Mouse (Mus musculus): Measurements from ENCODE around the gene Gmppa. TPM values are rescaled to one million over a fixed set of nuclear protein-coding genes. Genes with fewer than 3 reads are reported as not detected.

Gene Gmppa
- total RNA-seq, 2 experiments from 2014 or later: 66.4 to 69.1 TPM

DNA sequence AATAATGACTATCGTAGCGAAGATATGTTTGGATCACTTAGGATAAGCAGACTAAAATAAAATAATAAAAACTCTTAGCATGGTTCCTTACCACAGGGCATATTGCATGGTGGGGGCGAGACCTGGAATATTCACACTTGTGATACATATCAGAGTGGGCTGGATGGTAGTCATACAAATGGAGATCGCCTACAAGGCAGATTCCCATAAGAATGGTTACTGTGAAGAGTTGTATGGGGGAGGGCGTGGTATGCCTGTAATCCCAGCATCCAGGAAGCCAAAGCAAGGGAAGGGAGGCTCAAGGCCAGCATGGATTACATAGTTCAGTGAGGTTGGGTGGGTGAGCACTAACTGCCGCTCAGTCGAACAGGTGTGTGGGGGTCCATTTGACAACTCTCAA, 45.0 kb downstream of the Gmppa start:
- DNase-seq (ENCODE audit: low spot score in 2 of 2): peak in 1 of 2 experiments; percentile 66

DNA sequence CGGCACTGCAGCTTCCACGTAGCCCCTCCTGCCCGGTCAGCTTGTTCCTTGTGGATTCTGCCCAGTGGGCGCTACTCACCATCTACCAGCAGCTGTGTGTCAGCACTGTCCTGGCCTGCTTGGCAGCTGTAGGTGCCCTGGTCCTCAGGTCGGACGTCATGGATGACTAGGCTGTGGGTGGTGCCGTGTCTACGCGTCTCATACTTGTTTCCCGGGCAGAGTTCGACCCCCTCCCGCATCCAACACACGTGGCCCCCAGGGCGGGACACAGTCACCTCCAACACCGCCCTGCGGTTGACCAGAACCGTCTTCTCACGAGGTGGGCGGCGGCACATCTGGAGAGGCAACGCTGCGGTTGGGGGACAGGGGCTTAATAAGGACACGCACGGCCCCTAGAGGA, 50.8 kb downstream of the Gmppa start:
- no peak for DNase-seq (ENCODE audit: low spot score in 2 of 2)

DNA sequence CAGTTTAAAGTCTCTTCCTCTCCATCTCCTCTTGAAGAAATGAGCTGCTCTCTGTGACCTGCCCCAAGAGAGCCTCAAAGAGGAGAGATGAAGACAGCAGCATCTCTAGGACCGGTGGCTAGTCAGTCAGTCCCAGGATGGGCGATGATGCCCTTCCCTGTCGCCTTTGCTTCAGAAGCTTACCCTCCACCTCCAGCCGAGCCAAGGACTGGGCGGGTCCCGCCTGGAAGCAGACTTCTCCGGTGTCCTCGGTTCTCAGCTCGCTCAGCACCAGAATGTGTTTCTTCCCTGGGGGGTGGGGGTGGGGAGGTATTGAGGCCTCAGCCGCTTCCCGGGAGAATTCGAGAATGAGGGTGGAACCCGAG, 51.3 kb downstream of the Gmppa start:
- DNase-seq (ENCODE audit: low spot score in 2 of 2): no peak

DNA sequence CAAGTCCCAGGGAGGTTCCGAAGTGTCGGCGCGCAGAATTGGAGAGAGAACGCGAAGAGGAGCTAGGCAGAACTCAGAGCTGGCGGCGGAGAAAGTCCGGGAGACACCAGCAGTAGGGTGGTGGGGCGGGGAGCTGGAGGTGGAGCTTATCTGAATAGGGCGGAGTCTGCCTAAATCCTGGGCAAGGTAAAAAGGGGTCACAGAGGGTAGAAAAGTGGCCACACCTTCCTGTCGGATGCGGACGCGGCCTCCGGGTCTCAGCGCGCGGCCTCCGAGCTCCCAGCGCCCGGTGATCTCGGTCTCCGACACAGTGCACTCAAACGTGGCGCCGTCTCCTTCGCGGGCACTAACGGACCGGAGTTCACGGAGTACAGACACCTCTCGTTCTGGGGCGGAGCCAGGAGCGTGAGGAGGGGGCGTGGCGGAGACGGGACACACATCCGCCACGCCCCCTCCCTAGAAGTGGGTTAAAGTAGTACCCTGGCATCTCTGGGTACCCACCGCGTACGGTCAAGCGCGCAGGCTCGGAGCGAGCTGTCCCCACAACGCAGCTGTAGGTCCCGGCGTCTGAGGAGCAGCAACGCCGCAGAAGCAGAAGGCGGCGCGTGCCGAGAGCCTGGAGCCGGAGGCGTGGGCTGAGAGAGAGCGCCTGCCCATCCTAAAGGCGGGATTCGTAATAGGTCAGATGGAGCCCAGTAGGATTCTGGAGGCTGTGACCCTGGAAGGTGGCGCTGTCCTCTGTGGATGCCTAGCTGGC, 51.9 kb downstream of the Gmppa start:
- peak in 1 of 2 experiments; percentile 60 for DNase-seq (ENCODE audit: low spot score in 2 of 2)

DNA sequence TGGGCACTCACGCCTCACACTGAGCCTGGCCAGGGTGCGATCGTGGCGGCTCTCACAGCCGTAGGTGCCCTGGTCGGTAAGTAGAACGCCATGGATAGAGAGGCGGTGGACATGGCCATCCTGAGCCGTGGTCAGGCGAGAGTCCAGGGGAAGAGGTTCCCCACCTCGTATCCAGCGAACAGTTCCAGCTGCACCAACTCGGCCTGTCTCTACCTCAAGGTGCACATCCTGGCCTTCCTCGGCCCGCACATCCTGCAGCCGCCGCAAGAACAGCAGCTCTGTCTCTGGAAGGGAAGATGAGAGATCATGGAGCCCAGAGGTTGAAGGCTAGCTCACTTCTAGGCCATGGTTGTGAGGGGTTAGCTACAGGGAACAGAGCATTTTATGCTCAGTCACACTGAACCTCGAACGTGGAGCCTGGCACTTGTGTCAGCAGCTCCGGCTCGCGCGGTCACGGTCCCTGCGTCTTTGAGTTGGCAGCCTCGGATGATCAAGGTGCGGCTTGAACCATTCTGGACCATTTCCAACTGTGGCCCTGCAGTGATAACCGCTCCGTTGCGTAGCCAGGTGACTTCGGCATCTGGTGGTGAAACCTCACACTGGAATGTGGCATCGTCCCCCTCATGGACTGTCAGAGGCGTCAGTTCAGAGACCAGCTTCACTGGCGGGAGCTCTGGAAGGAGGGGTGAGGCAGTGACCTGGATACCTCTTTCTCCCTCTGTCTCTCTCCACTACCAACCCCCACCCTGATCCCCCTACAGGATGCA, 55.2 kb downstream of the Gmppa start:
- no peak for DNase-seq (ENCODE audit: low spot score in 2 of 2)

DNA sequence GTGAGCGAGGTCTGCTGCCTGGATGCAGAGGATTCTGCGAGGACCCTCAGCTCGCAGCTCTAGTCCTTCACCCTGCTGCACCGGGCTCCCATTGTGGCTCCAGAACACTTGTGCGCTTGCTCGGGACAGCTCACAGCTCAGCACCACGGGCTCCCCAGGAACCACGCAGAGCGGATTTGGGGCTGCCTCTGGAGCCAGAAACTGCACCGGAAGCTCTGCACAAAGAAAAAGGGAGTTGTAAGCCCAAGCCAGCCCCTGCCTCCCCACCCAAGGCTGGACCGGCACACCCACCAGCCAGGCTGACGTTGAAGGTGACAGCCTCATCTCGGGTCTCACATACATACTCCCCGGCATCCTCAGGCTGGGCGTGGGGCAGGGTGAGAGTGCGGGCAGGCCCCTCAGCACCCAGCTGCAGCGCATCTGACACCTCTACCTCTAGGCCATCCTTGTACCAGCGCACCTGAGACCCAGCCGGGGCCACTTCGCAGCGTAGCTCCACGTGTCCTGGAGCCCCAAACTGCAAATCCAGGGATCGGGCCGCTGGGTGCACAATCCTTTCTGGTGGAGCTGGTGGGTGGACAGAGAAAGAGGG, 56.9 kb downstream of the Gmppa start:
- DNase-seq (ENCODE audit: low spot score in 2 of 2): no peak

Other genes starting within 250 kb of the Gmppa start
- 10 to 100 TPM; 26.1 to 26.8 TPM for gene Ankzf1, start 243.8 kb upstream of the Gmppa start, total RNA-seq (2021)
- 100 to 1,000 TPM; 108 to 115 TPM for gene Atg9a, start 243.7 kb upstream of the Gmppa start, total RNA-seq (2021)
- gene Glb1l, start 225.1 kb upstream of the Gmppa start, total RNA-seq (2021): 10 to 100 TPM; 12.0 to 13.4 TPM
- gene Stk16, start 225.1 kb upstream of the Gmppa start, total RNA-seq (2021): 10 to 100 TPM; 77.3 to 86.6 TPM
- 100 to 1,000 TPM; 524 to 572 TPM for gene Tuba4a, start 216.1 kb upstream of the Gmppa start, total RNA-seq (2021)
- gene A630095N17Rik, start 203.8 kb upstream of the Gmppa start, total RNA-seq (2021): not detected
- 100 to 1,000 TPM in 1 of 2 experiments, 10 to 100 TPM in 1; 93.4 to 100 TPM for gene Dnajb2, start 199.5 kb upstream of the Gmppa start, total RNA-seq (2021)
- gene Ptprn, start 171.4 kb upstream of the Gmppa start, total RNA-seq (2021): 100 to 1,000 TPM; 399 to 401 TPM
- gene Resp18, start 157.5 kb upstream of the Gmppa start, total RNA-seq (2021): 100 to 1,000 TPM; 104 to 114 TPM
- gene Dnpep, start 117.9 kb upstream of the Gmppa start, total RNA-seq (2021): 10 to 100 TPM; 49.2 to 50.0 TPM
- under 1 TPM; 0.48 to 0.69 TPM for gene Des, start 75.6 kb upstream of the Gmppa start, total RNA-seq (2021)
- gene Speg, start 60.6 kb upstream of the Gmppa start, total RNA-seq (2021): 100 to 1,000 TPM; 168 to 178 TPM
- 1 to 10 TPM; 7.3 to 8.1 TPM for gene Asic4, start 14.5 kb downstream of the Gmppa start, total RNA-seq (2021)
- 10 to 100 TPM; 90.3 to 91.5 TPM for gene Chpf, start 43.4 kb downstream of the Gmppa start, total RNA-seq (2021)
- gene Tmem198, start 43.6 kb downstream of the Gmppa start, total RNA-seq (2021): 10 to 100 TPM; 68.6 to 70.6 TPM
- 10 to 100 TPM; 18.3 to 19.2 TPM for gene Obsl1, start 70.5 kb downstream of the Gmppa start, total RNA-seq (2021)
- 10 to 100 TPM; 13.1 to 14.5 TPM for gene Inha, start 71.1 kb downstream of the Gmppa start, total RNA-seq (2021)
- gene Stk11ip, start 85.6 kb downstream of the Gmppa start, total RNA-seq (2021): 10 to 100 TPM; 22.8 to 24.2 TPM
- 100 to 1,000 TPM; 109 to 111 TPM for gene Slc4a3, start 110.3 kb downstream of the Gmppa start, total RNA-seq (2021)